Mouse (Mus musculus) forebrain, embryonic 15.5 days (tissue): ENCODE measurements around the gene Lsm4. TPM values are rescaled to one million over a fixed set of nuclear protein-coding genes. Genes with fewer than 3 reads are reported as not detected.

Experiments used
- ATAC-seq: fragments of 200-750 bp; cut with Nextera tagmentation; replicated peaks from 2 replicates; pipeline ENCODE4 v1.8.0; 2017; ENCODE audit warnings: mild to moderate bottlenecking, moderate TSS enrichment, moderate library complexity
- H3K27ac ChIP-seq: fragments of 300-500 bp; sonication (generic); replicated peaks from 2 replicates; pipeline ENCODE4 v1.5.1; 2015; ENCODE audit warnings: mild to moderate bottlenecking, inconsistent platforms
- H3K27me3 ChIP-seq: fragments of 300-500 bp; sonication (generic); 2 replicates; pipeline ENCODE4 v1.6.1; 2015; ENCODE audit warnings: inconsistent platforms
- H3K36me3 ChIP-seq: fragments of 300-500 bp; sonication (generic); 2 replicates; pipeline ENCODE4 v1.6.1; 2015; ENCODE audit warnings: mild to moderate bottlenecking, inconsistent platforms
- H3K4me1 ChIP-seq: fragments of 300-500 bp; sonication (generic); 2 replicates; pipeline ENCODE4 v1.6.1; 2015; ENCODE audit warnings: inconsistent platforms
- H3K4me2 ChIP-seq: fragments of 300-500 bp; sonication (generic); replicated peaks from 2 replicates; pipeline ENCODE4 v1.6.1; 2015; ENCODE audit warnings: mild to moderate bottlenecking, inconsistent platforms
- H3K4me3 ChIP-seq: fragments of 300-500 bp; sonication (generic); 2 replicates; pipeline ENCODE4 v1.5.1; 2015; ENCODE audit warnings: mild to moderate bottlenecking, inconsistent platforms
- H3K9ac ChIP-seq: fragments of 300-500 bp; sonication (generic); replicated peaks from 2 replicates; pipeline ENCODE4 v1.6.1; 2015; ENCODE audit warnings: mild to moderate bottlenecking, inconsistent platforms
- H3K9me3 ChIP-seq: fragments of 300-500 bp; sonication (generic); 2 replicates; pipeline ENCODE4 v1.6.1; 2016; ENCODE audit warnings: inconsistent platforms
- WGBS: fragments of 180-500 bp; shearing (Covaris S2); methylation state at CpG from one replicate; pipeline ENCODE4 v1.1.7; 2015; ENCODE audit warnings: mixed read lengths; 5-methylcytosine and 5-hydroxymethylcytosine counted together
- polyA plus RNA-seq: library from polyadenylated mRNA; unstranded; fragments of >200 nt; fragmentation: Nextera tagmentation; extraction: Ambion mirVana; gene quantifications from 2 replicates; pipeline ENCODE4 v1.2.1, GENCODE M21; 2015

Gene Lsm4
- polyA plus RNA-seq: 211 and 228 TPM in 2 replicates

DNA sequence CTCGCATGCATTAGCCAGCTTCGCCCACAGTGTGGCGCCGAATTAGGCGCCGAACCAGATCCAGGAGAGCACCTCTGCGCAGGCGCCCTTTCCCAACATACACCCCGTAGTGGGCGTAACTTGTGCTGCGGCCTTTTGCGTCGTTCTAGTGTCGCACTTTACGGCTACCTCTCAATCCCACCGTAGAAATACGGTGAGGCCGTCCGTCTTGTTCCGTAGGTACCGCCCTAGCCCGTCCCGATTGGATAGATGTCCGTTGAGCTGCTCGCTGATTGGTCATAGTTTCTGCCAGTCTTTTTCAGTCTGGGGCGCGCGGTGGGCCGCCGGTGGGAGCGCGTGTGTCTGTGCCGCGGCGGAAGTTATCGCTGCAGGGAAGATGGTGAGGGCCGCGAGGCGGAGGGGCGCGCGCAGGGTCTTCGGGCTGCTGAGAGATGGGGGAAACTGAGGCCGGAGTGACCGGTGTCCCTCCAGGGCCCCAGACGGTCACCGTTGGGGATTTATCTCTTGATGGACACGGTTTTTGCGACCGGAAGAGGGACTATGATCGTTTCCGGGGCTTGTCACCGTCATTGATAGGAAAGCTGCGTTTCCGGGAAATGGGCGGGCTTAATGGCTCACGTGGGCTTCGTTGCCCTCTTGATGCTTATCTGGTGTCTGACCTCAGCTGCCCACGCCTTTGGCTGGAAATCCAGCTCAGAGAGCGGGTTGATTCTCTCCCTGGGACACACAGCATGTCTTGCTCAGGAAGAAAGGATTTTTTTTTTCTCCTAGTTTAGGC lies at the start of gene Lsm4:
Gene Lsm4 (plus strand): TSS at position 170 of the 778 bp plus-strand sequence.
- Histone ChIP-seq H3K27ac (peak within 1 kb of the TSS; percentile 94), H3K9ac (peak within 1 kb of the TSS; percentile 52), H3K36me3 (peaks cover 5% of the 10 kb centered on the region), H3K4me2 (peak within 1 kb of the TSS; percentile 66), H3K27me3 (no peaks in the 10 kb centered on the region), H3K9me3 (no peaks in the 10 kb centered on the region), H3K4me3 (peak within 1 kb of the TSS; percentile 52), H3K4me1 (peaks cover 21% of the 10 kb centered on the region)
- WGBS: under 1% methylated on average over 60 of the region's 60 CpGs
- ATAC-seq: peak; percentile 99

DNA sequence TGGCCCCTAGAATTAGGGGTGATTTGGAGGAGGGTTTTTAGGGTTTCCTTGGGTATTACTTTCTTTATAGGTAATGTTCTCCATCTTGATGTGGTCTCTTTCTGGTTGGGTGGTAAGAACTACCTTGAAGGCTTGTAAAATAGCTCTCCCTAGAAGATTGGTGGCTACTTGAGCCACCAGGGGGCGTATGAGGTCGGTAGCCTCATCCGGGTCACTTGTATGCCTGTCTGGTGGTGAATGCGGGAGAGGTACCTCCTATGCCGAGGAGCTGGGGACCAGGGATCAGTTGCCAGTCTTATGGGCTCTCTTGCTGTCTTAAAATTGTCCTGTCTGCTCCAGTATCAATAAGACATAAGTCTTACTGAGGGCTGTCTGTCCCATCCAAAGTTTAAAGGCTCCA lies 47.9 kb upstream of the Lsm4 start:
- 0 out of 2 replicates have a peak, but pooled peaks cover 3% of the 10 kb centered on the region for H3K27me3 ChIP-seq
- no peak overlapping the region for H3K9ac ChIP-seq
- 17% methylated on average over 5 of the region's 5 CpGs for WGBS
- H3K4me3 ChIP-seq: no peak overlapping the region
- no peak for ATAC-seq
- H3K9me3 ChIP-seq: no peaks in the 10 kb centered on the region
- no peaks in the 10 kb centered on the region for H3K36me3 ChIP-seq
- no peak overlapping the region for H3K27ac ChIP-seq
- no peak overlapping the region for H3K4me2 ChIP-seq
- peaks cover 10% of the 10 kb centered on the region for H3K4me1 ChIP-seq

DNA sequence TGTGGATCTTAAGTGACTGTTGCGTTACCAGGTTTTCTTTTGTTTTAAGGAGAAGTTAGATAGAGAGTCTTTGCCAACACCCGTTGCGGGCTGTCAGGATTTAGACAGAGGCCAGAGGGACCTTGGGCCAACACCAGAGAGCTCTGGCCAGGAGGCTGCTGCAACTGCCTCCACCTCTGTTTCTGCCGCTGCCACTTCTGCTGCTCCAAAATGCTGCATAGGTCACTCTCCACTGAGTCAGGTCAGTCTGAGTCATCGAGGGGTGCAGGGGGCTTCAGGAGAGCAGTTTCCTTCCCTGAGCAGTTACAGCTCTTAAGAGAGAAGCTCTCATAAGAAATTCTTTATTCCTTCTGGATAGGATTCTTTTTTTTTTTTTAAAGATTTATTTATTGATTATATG lies 46.0 kb upstream of the Lsm4 start:
- no peak for ATAC-seq
- no peak overlapping the region for H3K4me3 ChIP-seq
- H3K9ac ChIP-seq: no peak overlapping the region
- H3K9me3 ChIP-seq: no peaks in the 10 kb centered on the region
- no peak overlapping the region for H3K4me2 ChIP-seq
- H3K27me3 ChIP-seq: 0 out of 2 replicates have a peak, but pooled peaks cover 6% of the 10 kb centered on the region
- 93% methylated on average over 5 of the region's 5 CpGs for WGBS
- H3K4me1 ChIP-seq: peaks cover 21% of the 10 kb centered on the region
- H3K27ac ChIP-seq: no peak overlapping the region
- no peaks in the 10 kb centered on the region for H3K36me3 ChIP-seq

DNA sequence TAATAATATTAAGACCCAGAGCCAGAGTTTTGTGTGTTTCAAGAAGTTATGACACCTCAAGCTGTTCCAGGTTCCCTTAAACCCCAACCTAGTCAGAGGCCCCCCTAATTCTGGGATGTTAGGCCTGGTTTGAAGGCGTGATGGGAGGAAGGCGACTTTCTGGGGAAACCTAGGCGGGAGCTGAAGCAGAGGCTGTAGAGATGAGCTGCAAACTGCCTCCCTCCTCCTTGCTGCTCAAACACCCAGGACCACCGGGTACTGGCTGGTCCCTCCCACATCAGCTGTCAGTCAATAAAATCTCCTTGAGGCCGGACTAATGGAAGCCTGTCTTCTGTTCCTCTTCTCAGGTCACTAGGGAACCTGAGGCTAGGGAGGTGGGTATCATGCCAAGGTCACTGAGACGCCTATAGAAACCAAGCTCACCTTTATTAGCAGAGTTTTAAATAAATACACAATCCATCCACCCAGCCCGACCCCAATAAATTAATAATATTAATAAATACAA lies 44.0 kb upstream of the Lsm4 start:
- no peak for ATAC-seq
- Histone ChIP-seq H3K27me3 (0 out of 2 replicates have a peak, but pooled peaks cover 6% of the 10 kb centered on the region), H3K27ac (peak overlapping the region; percentile 47), H3K4me1 (peaks cover 23% of the 10 kb centered on the region), H3K9me3 (no peaks in the 10 kb centered on the region), H3K9ac (peak overlapping the region; percentile 45), H3K4me2 (peak overlapping the region; percentile 56), H3K4me3 (peak overlapping the region; percentile 46), H3K36me3 (no peaks in the 10 kb centered on the region)
- WGBS: 63% methylated on average over 7 of the region's 7 CpGs

DNA sequence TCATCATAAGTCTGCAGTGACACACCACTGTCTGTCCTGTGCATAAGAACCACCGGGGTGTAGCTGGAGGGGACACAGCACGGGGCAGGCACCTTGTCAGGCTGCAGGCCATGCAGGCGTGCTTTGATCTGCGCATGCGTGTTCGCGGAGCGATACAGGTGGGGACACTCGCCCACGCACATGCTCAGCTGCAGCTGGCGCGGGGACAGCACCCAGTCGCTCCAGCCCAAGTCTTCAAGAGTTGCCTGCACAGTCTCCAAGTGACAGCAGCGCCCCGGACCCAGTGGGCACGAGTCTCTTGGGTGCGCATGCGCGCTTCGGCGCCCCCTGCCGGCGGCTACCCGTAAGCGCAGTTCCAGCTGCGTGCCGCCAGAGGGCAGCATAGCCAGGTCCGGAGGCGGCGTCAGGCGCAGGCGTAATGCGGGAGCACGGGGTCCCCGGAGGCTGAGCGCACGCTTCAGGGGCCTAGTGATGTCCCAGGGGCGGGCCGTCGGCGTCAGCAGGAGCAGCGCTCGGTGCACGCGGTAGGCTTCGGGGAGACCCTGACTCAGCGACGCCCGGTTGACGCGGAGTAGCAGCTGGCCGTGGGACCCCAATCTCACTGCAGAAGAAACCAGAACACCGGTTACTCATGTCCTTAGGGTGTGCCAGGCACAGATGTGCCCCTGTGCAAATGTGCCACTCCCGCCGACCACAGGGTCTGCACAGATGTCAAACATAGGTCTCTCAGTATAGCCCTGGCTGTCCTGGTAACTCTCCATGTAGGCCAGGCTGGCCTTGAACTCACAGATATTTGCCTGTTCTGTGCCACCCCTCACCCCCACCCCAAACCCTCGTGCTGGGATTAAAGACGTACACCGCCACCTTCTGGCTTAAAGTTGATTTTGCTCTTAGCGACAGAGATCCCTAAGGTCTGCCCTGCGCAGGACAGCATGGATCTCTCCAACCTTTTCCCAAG lies 43.2 kb upstream of the Lsm4 start:
- peak overlapping the region; percentile 46 for H3K4me3 ChIP-seq
- under 1% methylated on average over 60 of the region's 60 CpGs for WGBS
- H3K9ac ChIP-seq: peak overlapping the region; percentile 45
- peak overlapping the region; percentile 52 for H3K27ac ChIP-seq
- H3K4me1 ChIP-seq: peaks cover 25% of the 10 kb centered on the region
- no peaks in the 10 kb centered on the region for H3K9me3 ChIP-seq
- H3K36me3 ChIP-seq: no peaks in the 10 kb centered on the region
- ATAC-seq: peak; percentile 94
- 0 out of 2 replicates have a peak, but pooled peaks cover 6% of the 10 kb centered on the region for H3K27me3 ChIP-seq
- H3K4me2 ChIP-seq: peak overlapping the region; percentile 56

DNA sequence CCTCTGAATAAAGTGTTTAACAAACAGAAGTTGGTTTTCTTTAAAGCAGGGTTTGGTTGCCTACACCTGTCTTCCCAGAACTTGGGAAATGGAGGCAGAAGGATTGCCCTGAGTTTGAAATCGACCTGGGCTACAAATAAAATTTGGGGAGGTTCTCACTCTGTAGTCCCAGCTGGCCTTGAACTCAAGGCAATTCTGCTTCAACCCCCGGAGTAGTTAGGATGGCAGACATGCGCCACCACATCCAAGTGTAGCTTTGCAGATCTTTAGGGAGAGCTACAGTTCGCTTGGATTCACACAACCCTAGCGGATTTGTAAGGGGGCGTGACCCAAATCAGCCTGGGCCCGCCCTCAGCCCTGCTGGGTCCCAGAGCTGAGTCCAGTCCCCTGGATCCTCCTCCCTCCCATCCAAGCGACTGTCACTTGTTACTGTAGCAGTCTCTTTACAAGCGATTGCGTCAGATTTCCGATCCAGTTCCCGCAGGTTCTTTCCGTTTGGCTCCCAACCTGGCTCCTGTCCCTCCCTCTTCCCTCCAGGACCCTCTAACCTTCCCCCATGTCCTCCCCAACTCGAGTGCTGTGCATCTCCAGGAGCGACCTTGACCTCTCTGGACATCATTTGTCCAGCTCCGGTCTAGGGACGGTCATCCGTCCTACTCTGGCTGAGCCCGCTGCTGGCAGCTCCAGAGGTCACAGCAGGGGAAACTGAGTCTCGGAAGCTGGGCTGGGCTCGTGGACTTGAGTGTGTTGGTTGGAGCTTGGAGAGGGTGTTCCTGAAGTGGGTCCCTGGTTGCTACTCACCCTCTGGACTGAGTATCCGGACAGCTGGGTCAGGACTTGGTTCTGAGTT lies 42.3 kb upstream of the Lsm4 start:
- Histone ChIP-seq H3K9me3 (no peaks in the 10 kb centered on the region), H3K27ac (no peak overlapping the region), H3K27me3 (0 out of 2 replicates have a peak, but pooled peaks cover 6% of the 10 kb centered on the region), H3K4me2 (peak overlapping the region; percentile 56; the same call in 1 of the 2 replicates), H3K4me3 (no peak overlapping the region), H3K36me3 (no peaks in the 10 kb centered on the region), H3K9ac (no peak overlapping the region), H3K4me1 (peaks cover 25% of the 10 kb centered on the region)
- peak; percentile 11; the same call in 1 of the 2 replicates for ATAC-seq
- 13% methylated on average over 22 of the region's 22 CpGs for WGBS

DNA sequence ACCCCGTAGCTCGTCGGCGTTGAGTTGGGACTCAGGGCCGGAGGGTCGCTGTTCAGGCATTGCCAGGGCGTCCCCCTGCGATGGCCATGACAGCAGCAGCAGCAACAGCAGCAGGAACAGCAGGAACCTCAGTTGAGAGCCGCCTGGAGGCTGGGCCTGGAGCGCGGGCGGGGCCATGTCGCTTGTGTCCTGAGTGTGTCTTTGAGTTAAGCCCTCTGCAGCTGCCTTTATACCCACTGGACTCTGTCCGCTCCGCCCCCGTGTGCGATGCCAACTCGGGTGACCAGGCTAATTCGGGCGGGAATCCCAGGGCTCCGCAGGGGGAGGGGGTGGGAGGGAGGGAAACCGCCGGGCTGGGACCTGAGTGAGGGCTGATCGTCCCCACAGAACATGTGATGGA lies 41.6 kb upstream of the Lsm4 start:
- no peak overlapping the region for H3K27ac ChIP-seq
- H3K9me3 ChIP-seq: no peaks in the 10 kb centered on the region
- H3K36me3 ChIP-seq: no peaks in the 10 kb centered on the region
- no peak for ATAC-seq
- no peak overlapping the region for H3K4me3 ChIP-seq
- H3K4me1 ChIP-seq: peaks cover 25% of the 10 kb centered on the region
- 21% methylated on average over 24 of the region's 24 CpGs for WGBS
- no peak overlapping the region for H3K4me2 ChIP-seq
- H3K9ac ChIP-seq: no peak overlapping the region
- H3K27me3 ChIP-seq: 0 out of 2 replicates have a peak, but pooled peaks cover 6% of the 10 kb centered on the region

DNA sequence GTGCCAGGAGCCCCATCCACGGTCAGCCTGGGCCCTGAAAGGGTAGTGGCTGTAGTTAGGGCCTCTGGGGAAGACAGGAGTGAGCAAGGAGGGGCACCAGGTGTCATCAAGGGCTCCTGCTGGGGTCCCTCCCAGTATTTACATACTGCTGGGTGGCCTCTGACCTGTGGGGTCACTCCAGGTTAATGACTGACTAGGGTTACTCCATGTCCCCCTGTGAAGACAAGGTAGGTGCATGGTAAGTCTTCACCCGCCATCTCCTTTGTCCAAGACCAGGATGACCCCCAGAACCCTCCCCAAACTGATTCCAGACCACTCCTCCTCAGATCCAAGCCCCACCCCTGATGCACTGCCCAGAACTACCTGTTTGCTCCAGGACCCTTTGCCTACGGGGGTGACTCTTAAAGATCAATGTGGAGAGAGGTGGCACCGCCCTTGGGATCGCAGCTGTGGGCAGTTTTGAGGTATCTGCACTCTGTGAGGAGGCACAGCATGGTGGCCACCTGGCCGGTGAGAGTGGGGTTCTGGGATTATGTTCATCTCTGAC lies 40.6 kb upstream of the Lsm4 start, which contains the start of gene Gdf15:
Gene Gdf15 (minus strand): TSS at position 111 of the 547 bp plus-strand sequence.
- WGBS: 83% methylated on average over 6 of the region's 6 CpGs
- Histone ChIP-seq H3K27ac (no peak within 1 kb of the TSS), H3K4me2 (no peak within 1 kb of the TSS), H3K4me3 (no peak within 1 kb of the TSS), H3K9ac (no peak within 1 kb of the TSS), H3K36me3 (no peaks in the 10 kb centered on the region), H3K9me3 (no peaks in the 10 kb centered on the region), H3K4me1 (peaks cover 25% of the 10 kb centered on the region), H3K27me3 (0 out of 2 replicates have a peak, but pooled peaks cover 6% of the 10 kb centered on the region)
- ATAC-seq: no peak

DNA sequence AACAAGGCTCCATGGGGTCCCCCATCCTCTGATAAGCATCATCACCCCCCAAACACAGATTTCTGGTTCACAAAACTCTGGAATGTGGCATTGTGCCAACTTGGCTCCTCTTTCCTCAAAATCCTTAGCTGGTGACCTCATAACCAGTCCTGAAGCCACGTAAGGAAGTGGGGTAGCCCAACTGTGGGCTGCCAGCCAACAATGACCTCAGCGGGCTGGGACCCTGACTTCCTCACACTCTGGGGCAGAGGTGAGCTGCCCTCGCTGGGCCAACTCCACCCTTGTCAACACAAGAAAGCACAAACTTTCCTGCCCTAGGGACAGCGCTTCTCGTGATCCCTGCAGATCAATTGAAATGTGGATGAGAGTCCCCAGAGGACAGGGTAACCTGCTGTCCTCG lies 39.0 kb upstream of the Lsm4 start:
- no peak overlapping the region for H3K4me3 ChIP-seq
- ATAC-seq: no peak

DNA sequence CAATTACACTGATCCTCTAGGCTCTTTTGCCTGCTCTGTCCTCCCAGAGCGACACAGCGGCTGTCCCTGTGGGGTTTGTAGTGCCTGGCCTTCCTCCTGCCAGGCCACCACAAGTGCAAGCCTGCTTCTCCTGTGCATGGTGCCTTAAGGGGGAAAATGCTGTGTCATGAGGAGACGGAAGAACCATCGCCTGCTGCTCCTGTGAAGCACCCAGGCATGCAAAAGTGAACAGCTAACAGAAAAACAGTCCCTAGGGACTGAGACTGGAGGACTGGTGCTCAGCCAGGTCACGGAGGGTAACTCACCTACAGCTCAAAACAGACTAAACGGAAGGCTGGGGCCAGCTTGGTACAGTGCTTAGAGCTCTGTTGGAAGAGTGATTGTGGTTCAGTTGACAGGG lies 37.5 kb upstream of the Lsm4 start:
- Histone ChIP-seq H3K9ac (no peak overlapping the region), H3K36me3 (no peaks in the 10 kb centered on the region), H3K4me3 (no peak overlapping the region), H3K4me1 (peaks cover 13% of the 10 kb centered on the region), H3K4me2 (no peak overlapping the region), H3K27me3 (0 out of 2 replicates have a peak, but pooled peaks cover 6% of the 10 kb centered on the region), H3K27ac (no peak overlapping the region), H3K9me3 (no peaks in the 10 kb centered on the region)
- no peak for ATAC-seq
- WGBS: 76% methylated on average over 6 of the region's 6 CpGs

More for the DNA sequence above, 39.0 kb upstream of the Lsm4 start:
- no peak overlapping the region for H3K9ac ChIP-seq
- no peaks in the 10 kb centered on the region for H3K9me3 ChIP-seq
- H3K4me1 ChIP-seq: peaks cover 25% of the 10 kb centered on the region
- no peaks in the 10 kb centered on the region for H3K36me3 ChIP-seq
- no peak overlapping the region for H3K4me2 ChIP-seq
- H3K27me3 ChIP-seq: 0 out of 2 replicates have a peak, but pooled peaks cover 6% of the 10 kb centered on the region
- 55% methylated on average over 6 of the region's 6 CpGs for WGBS
- no peak overlapping the region for H3K27ac ChIP-seq

DNA sequence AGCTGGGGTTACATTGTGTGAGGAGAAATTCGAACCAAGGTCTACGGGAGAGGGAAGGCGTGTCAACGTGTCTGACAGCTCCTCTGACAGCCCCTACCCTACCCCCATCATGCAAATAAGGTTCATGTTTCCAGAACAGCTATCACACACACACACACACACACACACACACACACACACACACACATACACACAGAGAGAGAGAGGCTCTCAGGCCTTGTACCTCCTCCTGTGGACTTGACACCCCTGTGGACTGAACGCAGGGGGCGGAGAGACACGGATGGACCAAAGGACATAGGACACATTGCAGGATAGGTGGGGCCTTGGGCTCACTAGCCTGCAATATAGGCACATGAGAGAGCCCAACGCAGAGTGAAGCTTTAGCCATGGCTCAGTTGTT lies 36.2 kb upstream of the Lsm4 start:
- ATAC-seq: no peak
- 64% methylated on average over 8 of the region's 8 CpGs for WGBS
- Histone ChIP-seq H3K27me3 (no peaks in the 10 kb centered on the region), H3K27ac (no peak overlapping the region), H3K9me3 (no peaks in the 10 kb centered on the region), H3K36me3 (no peaks in the 10 kb centered on the region), H3K4me1 (peaks cover 4% of the 10 kb centered on the region), H3K4me3 (no peak overlapping the region), H3K4me2 (no peak overlapping the region), H3K9ac (no peak overlapping the region)
